Mouse (Mus musculus) macrophage (primary cell): ENCODE results near the gene Nsun6. TPM values are rescaled to one million over a fixed set of nuclear protein-coding genes. Genes with fewer than 3 reads are reported as not detected.

Experiments
- polyA plus RNA-seq: library from polyadenylated mRNA; stranded (reverse); fragments of 250-400 nt; gene quantifications from 3 replicates; pipeline ENCODE4 v1.2.4, GENCODE M21; 2018; ENCODE audit warnings: inconsistent platforms

Nsun6 gene
- polyA plus RNA-seq, 1 experiment from 2014 or later, result 4.8 TPM

Other genes starting within 250 kb of the Nsun6 start
- 5.1 to 6.7 TPM (median 5.2 TPM) in 3 replicates for gene Arl5b, start 5.7 kb downstream of the Nsun6 start, polyA plus RNA-seq